Mouse (Mus musculus) erythroid progenitor cell, adult 5-6 weeks (primary cell): ENCODE measurements around the gene Gpr35. TPM values are rescaled to one million over a fixed set of nuclear protein-coding genes. Genes with fewer than 3 reads are reported as not detected.

Source experiments
- ATAC-seq: replicated peaks from 2 replicates; pipeline ENCODE4 v1.8.0; 2016; ENCODE audit warnings: moderate number of reproducible peaks, mild to moderate bottlenecking, moderate TSS enrichment, inconsistent platforms; ENCODE audit not compliant: poor library complexity, low FRiP score, severe bottlenecking
- total RNA-seq, 2 experiments: library from RNA; stranded (forward) in 1 of 2; stranded (reverse) in 1 of 2; fragments of 150-400 nt in 1 of 2; fragments of 186-747, 209-891 nt in 1 of 2; gene quantifications; 2 replicates each; pipeline versions ENCODE4 v1.2.3 to v1.2.4; 2015 to 2017; ENCODE audit warnings: low replicate concordance in 2 of 2

Gpr35 gene
- total RNA-seq, 2 experiments from 2014 or later: 6.3 TPM; not detected in 1

DNA sequence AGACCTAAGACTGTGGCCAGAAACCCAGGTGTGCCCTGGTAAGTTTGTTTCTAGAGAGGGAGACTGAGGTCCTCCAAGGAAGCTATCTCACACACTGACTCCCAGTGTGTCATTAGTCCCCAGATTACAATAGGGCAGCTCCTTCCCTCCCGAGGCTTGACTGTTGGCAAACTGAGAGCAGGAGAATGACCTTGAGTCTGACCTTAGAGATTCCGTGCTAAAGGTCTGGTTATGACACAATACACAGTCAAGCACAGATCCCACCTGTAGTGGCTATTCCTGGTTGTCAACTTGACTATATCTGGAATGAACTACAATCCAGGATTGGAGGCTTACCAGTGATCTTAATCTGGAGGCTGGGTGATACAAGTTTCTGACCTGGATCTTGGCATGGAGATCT is 79.4 kb downstream of the Gpr35 start:
- no peak for ATAC-seq

DNA sequence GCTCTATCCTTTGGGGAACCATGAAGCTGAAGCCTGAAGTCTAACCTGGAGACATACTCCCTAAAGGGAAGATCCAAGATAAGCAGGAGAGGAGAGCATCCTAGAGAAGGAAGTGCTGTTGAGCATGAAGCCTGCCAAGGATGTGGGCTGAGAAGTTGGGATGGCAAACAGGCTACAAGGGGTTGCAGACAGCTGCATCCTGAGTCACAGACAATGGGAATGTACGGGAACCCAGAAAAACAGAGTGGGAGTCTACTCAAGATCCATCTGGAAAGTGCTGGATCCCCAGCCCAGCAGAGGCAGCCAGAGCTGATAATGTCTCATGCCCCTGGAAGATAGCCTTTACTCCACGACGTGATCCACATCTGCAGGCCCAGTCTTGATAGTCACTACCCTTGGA is 80.5 kb downstream of the Gpr35 start:
- ATAC-seq: no peak

DNA sequence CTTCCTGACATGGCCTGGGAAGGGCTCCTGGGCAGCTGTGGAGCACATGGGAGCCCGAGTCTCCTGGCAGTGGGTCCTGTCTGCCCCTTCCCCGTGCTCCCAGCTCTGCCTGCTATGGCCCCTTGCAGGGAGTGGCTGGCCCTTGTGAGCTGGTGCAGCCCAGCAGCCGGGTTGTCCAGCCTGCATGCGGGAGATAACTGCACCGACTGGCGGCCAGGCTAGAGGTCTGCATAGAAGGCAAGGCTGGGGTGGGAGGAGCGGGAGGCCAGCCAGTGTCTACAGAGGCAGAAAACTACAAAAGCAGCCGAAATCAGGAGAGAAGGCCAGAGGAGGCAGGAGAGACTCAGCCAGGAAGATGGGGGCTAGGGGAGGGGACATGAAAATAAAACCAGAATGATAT is 83.3 kb downstream of the Gpr35 start:
- no peak for ATAC-seq

DNA sequence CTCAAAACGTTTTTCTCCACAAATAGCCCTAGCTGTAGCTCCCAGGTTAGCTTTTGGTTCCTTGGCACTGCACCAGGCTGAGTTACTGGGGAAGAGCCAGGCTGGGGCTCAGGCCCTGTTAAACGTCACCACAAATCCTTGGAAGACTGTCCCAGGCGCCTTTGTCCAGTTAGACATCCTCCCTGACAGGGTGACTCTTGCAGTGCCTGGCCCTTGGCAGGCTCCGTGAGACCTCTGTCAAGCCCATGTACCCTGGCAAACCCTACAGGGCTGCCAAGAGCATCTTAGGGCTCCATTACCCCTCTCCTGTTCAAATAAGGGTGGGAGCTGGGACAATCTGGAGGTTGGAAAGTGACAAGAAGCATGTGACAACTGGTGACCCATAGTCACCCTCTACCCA is 85.3 kb downstream of the Gpr35 start:
- no peak for ATAC-seq

Other genes with a start within 250 kb of the Gpr35 start
- gene Gpc1, start 119.2 kb upstream of the Gpr35 start, total RNA-seq (2015; ENCODE audit: low replicate concordance): 4.0 and 8.4 TPM in 2 replicates
- 3.7 and 4.7 TPM in 2 replicates for gene Gpc1, start 119.2 kb upstream of the Gpr35 start, total RNA-seq (2017; ENCODE audit: low replicate concordance)
- gene Ankmy1, start 48.0 kb upstream of the Gpr35 start, total RNA-seq (2015; ENCODE audit: low replicate concordance): 0.72 TPM in 1 of 2 replicates, not detected in the other
- gene Ankmy1, start 48.0 kb upstream of the Gpr35 start, total RNA-seq (2017; ENCODE audit: low replicate concordance): 0.76 TPM in 1 of 2 replicates, not detected in the other
- gene Dusp28, start 43.9 kb upstream of the Gpr35 start, total RNA-seq (2015; ENCODE audit: low replicate concordance): 6.1 and 8.0 TPM in 2 replicates
- gene Dusp28, start 43.9 kb upstream of the Gpr35 start, total RNA-seq (2017; ENCODE audit: low replicate concordance): 0.26 and 8.5 TPM in 2 replicates
- gene Rnpepl1, start 40.1 kb upstream of the Gpr35 start, total RNA-seq (2015; ENCODE audit: low replicate concordance): 6.5 and 20.1 TPM in 2 replicates
- gene Rnpepl1, start 40.1 kb upstream of the Gpr35 start, total RNA-seq (2017; ENCODE audit: low replicate concordance): 9.6 and 15.3 TPM in 2 replicates
- 5.9 and 19.5 TPM in 2 replicates for gene Capn10, start 16.5 kb upstream of the Gpr35 start, total RNA-seq (2015; ENCODE audit: low replicate concordance)
- 3.3 and 8.6 TPM in 2 replicates for gene Capn10, start 16.5 kb upstream of the Gpr35 start, total RNA-seq (2017; ENCODE audit: low replicate concordance)
- not detected in 2 replicates for gene Aqp12, start 55.5 kb downstream of the Gpr35 start, total RNA-seq (2015; ENCODE audit: low replicate concordance)
- not detected in 2 replicates for gene Aqp12, start 55.5 kb downstream of the Gpr35 start, total RNA-seq (2017; ENCODE audit: low replicate concordance)
- 0.36 TPM in 1 of 2 replicates, not detected in the other for gene Kif1a, start 151.1 kb downstream of the Gpr35 start, total RNA-seq (2015; ENCODE audit: low replicate concordance)
- not detected in 2 replicates for gene Kif1a, start 151.1 kb downstream of the Gpr35 start, total RNA-seq (2017; ENCODE audit: low replicate concordance)
- gene Agxt, start 184.4 kb downstream of the Gpr35 start, total RNA-seq (2015; ENCODE audit: low replicate concordance): not detected in 2 replicates
- gene Agxt, start 184.4 kb downstream of the Gpr35 start, total RNA-seq (2017; ENCODE audit: low replicate concordance): not detected in 2 replicates
- gene 2310007B03Rik, start 210.1 kb downstream of the Gpr35 start, total RNA-seq (2015; ENCODE audit: low replicate concordance): not detected in 2 replicates
- not detected in 2 replicates for gene 2310007B03Rik, start 210.1 kb downstream of the Gpr35 start, total RNA-seq (2017; ENCODE audit: low replicate concordance)
- gene Crocc2, start 217.9 kb downstream of the Gpr35 start, total RNA-seq (2015; ENCODE audit: low replicate concordance): not detected in 2 replicates
- not detected in 2 replicates for gene Crocc2, start 217.9 kb downstream of the Gpr35 start, total RNA-seq (2017; ENCODE audit: low replicate concordance)